Comparison of ENCODE assay signal across 13 mouse cellular contexts in the genomic region with DNA sequence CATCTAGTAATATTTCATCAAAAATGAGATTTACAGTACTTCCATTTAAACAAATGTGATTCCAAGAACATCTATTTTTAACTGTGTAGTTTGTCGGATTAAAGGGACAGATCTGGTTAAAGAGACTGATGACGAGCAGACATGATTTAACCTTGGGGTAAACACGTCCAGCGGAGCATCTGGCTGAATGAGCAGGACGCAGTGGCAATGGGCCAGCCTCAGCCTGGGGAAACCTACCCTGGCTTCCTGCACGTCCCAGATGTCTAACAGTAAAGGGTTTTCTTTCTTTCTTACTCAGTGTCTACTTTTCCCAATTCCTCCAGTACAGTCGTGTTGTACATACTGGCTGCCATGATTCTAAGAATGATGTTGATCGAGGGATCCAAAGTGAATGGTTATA. TPM values are rescaled to one million over a fixed set of nuclear protein-coding genes. Genes with fewer than 3 reads are reported as not detected.
"Had no signal": no experiment of that assay in that cellular context is flagged by ENCODE, and none has a peak within 500 bp of the region (broad histone marks: within the 10 kb centered on the region; RNA-seq: fewer than 3 reads in every experiment).

No protein-coding gene starts in this region.

- DNase-seq: kidney, adult 8-10 months; kidney, postnatal 25 days; layer of hippocampus, adult 9-11 months; layer of hippocampus, postnatal 36 days; lung, postnatal 14 days; midbrain, embryonic 14.5 days; retina, postnatal 1 day; right cerebral cortex, postnatal 14 days; thymus, adult 18-20 months; thymus, postnatal 14 days had no signal

RNA-seq across cellular contexts. Expression of a gene that starts 52.5 kb away (rescaled TPM):
- total RNA-seq: megakaryocyte-erythroid progenitor cell, adult 5-6 weeks; monocyte, adult 5-6 weeks had no signal
- polyA plus RNA-seq: liver, embryonic 12.5 days had no signal
